Mouse (Mus musculus) liver, adult 2 months (tissue): ENCODE results near the gene Unc45a.

ENCODE experiments used
- CTCF ChIP-seq: fragments of 200-500 bp; IDR thresholded peaks from 2 replicates; pipeline ENCODE4 v1.5.1; 2011; ENCODE audit warnings: low read depth, low read length, control low read depth
- POLR2A ChIP-seq: fragments of 200-500 bp; IDR thresholded peaks from 2 replicates; pipeline ENCODE4 v1.6.1; 2011; ENCODE audit warnings: low read length, control low read depth; ENCODE audit not compliant: insufficient read depth; ENCODE audit errors: extremely low read depth

GRCm38 (mm10) chr7:80368009-80368408 is 27.2 kb upstream of the Unc45a start:
- no peak for TF ChIP-seq CTCF
- TF ChIP-seq POLR2A, result no peak
